27 mouse cellular contexts compared by ENCODE assay signal in the genomic region with DNA sequence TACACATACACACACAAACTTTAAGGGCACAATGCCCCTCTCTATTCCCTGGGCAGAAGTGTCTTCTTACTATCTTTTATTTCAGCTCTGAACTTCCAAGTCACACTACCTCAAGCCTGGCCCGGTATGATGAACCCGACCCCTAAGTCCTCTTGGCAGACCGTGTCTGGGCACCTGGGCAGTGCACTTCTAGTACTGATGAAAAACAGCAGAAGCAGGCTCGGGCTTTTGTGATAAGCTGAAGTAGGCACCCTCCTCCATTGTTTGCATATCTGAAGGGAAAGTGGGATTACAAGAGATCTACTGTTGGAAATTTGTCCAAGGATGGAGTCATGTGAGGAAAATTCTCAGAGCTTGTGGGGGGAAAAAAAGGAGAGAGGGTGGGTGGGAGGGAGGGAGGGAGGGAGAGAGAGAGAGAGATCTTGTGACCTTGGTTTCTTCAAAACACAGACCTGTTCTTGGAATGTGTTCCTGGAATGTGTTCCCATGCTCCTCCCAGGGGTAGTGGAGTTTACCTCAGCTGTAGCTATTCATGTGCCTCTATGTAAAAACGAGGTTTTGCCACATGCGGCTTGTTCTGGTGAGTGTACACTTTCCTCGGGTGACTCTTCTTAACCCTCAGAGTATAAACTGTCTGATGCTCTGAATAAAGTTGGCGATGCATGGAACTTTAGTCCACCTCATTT. TPM values are rescaled to one million over a fixed set of nuclear protein-coding genes. Genes with fewer than 3 reads are reported as not detected.
DNase-seq lines count a peak whose midpoint lies in the region; ATAC-seq and TF ChIP-seq lines count a peak whose summit lies in the region.
"Had no signal": no experiment of that assay in that cellular context is flagged by ENCODE, and none has a peak within 500 bp of the region (broad histone marks: within the 10 kb centered on the region; RNA-seq: fewer than 3 reads in every experiment).

No protein-coding gene starts in this region.

- H3K4me3 ChIP-seq in kidney, adult 2 months (ENCODE audit: insufficient read depth, low read depth, low read length) = no peak overlapping the region
- H3K4me3 ChIP-seq in lung, embryonic 16.5 days (ENCODE audit: low read length) = no peak overlapping the region
- H3K4me3 ChIP-seq in heart, embryonic 12.5 days = no peak overlapping the region
- H3K4me3 ChIP-seq: embryonic facial prominence, embryonic 10.5 days; embryonic facial prominence, embryonic 15.5 days; forebrain, embryonic 12.5 days; hindbrain, embryonic 12.5 days; layer of hippocampus, adult 2 months; left cerebral cortex, adult 2 months; liver, embryonic 12.5 days; midbrain, embryonic 12.5 days; neural tube, embryonic 13.5 days; stomach, embryonic 15.5 days had no signal

- WGBS in kidney, adult 2 months = 63% methylated on average over 8 of the region's 8 CpGs
- 57% methylated on average over 8 of the region's 8 CpGs for WGBS in lung, embryonic 16.5 days
- WGBS in heart, embryonic 12.5 days = 54% methylated on average over 8 of the region's 8 CpGs

- H3K36me3 ChIP-seq in kidney, adult 2 months (ENCODE audit: control insufficient read depth, insufficient read depth, low read length) = no peaks in the 10 kb centered on the region
- no peaks in the 10 kb centered on the region for H3K36me3 ChIP-seq in lung, embryonic 16.5 days (ENCODE audit: control insufficient read depth, insufficient read depth, low read length)
- H3K36me3 ChIP-seq in heart, embryonic 12.5 days = no peaks in the 10 kb centered on the region
- H3K36me3 ChIP-seq: embryonic facial prominence, embryonic 10.5 days; embryonic facial prominence, embryonic 15.5 days; forebrain, embryonic 12.5 days; hindbrain, embryonic 12.5 days; liver, embryonic 12.5 days; midbrain, embryonic 12.5 days; neural tube, embryonic 13.5 days; stomach, embryonic 15.5 days had no signal

- no peak overlapping the region for H3K4me2 ChIP-seq in lung, embryonic 16.5 days (ENCODE audit: low read depth, low read length)
- H3K4me2 ChIP-seq in heart, embryonic 12.5 days = no peak overlapping the region
- H3K4me2 ChIP-seq: embryonic facial prominence, embryonic 15.5 days; forebrain, embryonic 12.5 days; hindbrain, embryonic 12.5 days; liver, embryonic 12.5 days; midbrain, embryonic 12.5 days; neural tube, embryonic 13.5 days; stomach, embryonic 15.5 days had no signal

- H3K4me1 ChIP-seq in kidney, adult 2 months (ENCODE audit: control insufficient read depth, insufficient read depth, low read length) = no peaks in the 10 kb centered on the region
- peaks cover 6% of the 10 kb centered on the region for H3K4me1 ChIP-seq in lung, embryonic 16.5 days (replicated peaks; ENCODE audit: control insufficient read depth, insufficient read depth, low read length)
- peaks cover 6% of the 10 kb centered on the region for H3K4me1 ChIP-seq in heart, embryonic 12.5 days (replicated peaks)
- H3K4me1 ChIP-seq: embryonic facial prominence, embryonic 10.5 days; embryonic facial prominence, embryonic 15.5 days; forebrain, embryonic 12.5 days; hindbrain, embryonic 12.5 days; midbrain, embryonic 12.5 days had no signal

- no peak for TF ChIP-seq POLR2A in kidney, adult 2 months (IDR thresholded peaks at IDR 0.05; ENCODE audit: low read depth, low read length)

- H3K27ac ChIP-seq in kidney, adult 2 months (ENCODE audit: insufficient read depth, low read depth, low read length) = no peak overlapping the region
- peak overlapping the region; percentile 63 for H3K27ac ChIP-seq in lung, embryonic 16.5 days (ENCODE audit: low read length)
- no peak overlapping the region for H3K27ac ChIP-seq in heart, embryonic 12.5 days (ENCODE audit: poor library complexity, severe bottlenecking)
- H3K27ac ChIP-seq: embryonic facial prominence, embryonic 10.5 days; embryonic facial prominence, embryonic 15.5 days; forebrain, embryonic 12.5 days; hindbrain, embryonic 12.5 days; hindbrain, postnatal 0 days; layer of hippocampus, adult 2 months; left cerebral cortex, adult 2 months; liver, embryonic 12.5 days; midbrain, embryonic 12.5 days; neural tube, embryonic 13.5 days; stomach, embryonic 15.5 days had no signal

- no peak for TF ChIP-seq CTCF in kidney, adult 2 months (conservative IDR thresholded peaks at IDR 0.05; ENCODE audit: insufficient read depth, insufficient read length, low read depth, low read length)

- DNase-seq in kidney, adult 2 months = peak; percentile 20
- DNase-seq in kidney, postnatal 10 days = no peak
- DNase-seq in lung, postnatal 14 days = no peak
- peak; percentile 56 for DNase-seq in ZHBTc4 (ENCODE audit: low read depth, low spot score)
- no peak for DNase-seq in left cerebral cortex, postnatal 10 days (ENCODE audit: extremely low spot score in 1 of 2, low spot score in 2 of 2)
- DNase-seq: cerebellum, adult 8-10 months; cerebellum, postnatal 25 days; forebrain, postnatal 0 days; heart, postnatal 36 days; kidney, postnatal 36 days; left cerebral cortex, postnatal 4 days; liver, postnatal 0 days; thymus, postnatal 14 days had no signal

- no peaks in the 10 kb centered on the region for H3K27me3 ChIP-seq in kidney, adult 2 months (replicated peaks; ENCODE audit: control insufficient read depth, insufficient read depth, low read length)
- no peaks in the 10 kb centered on the region for H3K27me3 ChIP-seq in lung, embryonic 16.5 days (ENCODE audit: control insufficient read depth, insufficient read depth, low read depth, low read length)
- H3K27me3 ChIP-seq in heart, embryonic 12.5 days (replicated peaks) = no peaks in the 10 kb centered on the region
- H3K27me3 ChIP-seq: embryonic facial prominence, embryonic 15.5 days; hindbrain, embryonic 12.5 days; midbrain, embryonic 12.5 days; neural tube, embryonic 13.5 days; stomach, embryonic 15.5 days had no signal

- peak; percentile 69; the same call in 1 of the 2 replicates for ATAC-seq in lung, embryonic 16.5 days (ENCODE audit: low read depth)
- ATAC-seq in heart, embryonic 12.5 days (ENCODE audit: insufficient number of reproducible peaks, low FRiP score) = no peak
- ATAC-seq: forebrain, postnatal 0 days; hindbrain, postnatal 0 days; intestine, embryonic 16.5 days; liver, embryonic 12.5 days had no signal

- H3K9me3 ChIP-seq in lung, embryonic 16.5 days (ENCODE audit: control insufficient read depth, low read length) = no peaks in the 10 kb centered on the region
- 0 out of 2 replicates have a peak, but pooled peaks cover 5% of the 10 kb centered on the region for H3K9me3 ChIP-seq in heart, embryonic 12.5 days (replicated peaks)
- H3K9me3 ChIP-seq: embryonic facial prominence, embryonic 10.5 days; embryonic facial prominence, embryonic 15.5 days; hindbrain, embryonic 12.5 days; liver, embryonic 12.5 days; midbrain, embryonic 12.5 days; neural tube, embryonic 13.5 days; stomach, embryonic 15.5 days had no signal

- intact Hi-C loops in left cerebral cortex, postnatal 10 days (cut with DNase I) = no loop called here

- no peak overlapping the region for H3K9ac ChIP-seq in lung, embryonic 16.5 days (ENCODE audit: low read length)
- H3K9ac ChIP-seq in heart, embryonic 12.5 days = no peak overlapping the region
- H3K9ac ChIP-seq: embryonic facial prominence, embryonic 15.5 days; forebrain, embryonic 12.5 days; forebrain, postnatal 0 days; hindbrain, embryonic 12.5 days; liver, embryonic 12.5 days; liver, postnatal 0 days; midbrain, embryonic 12.5 days; neural tube, embryonic 13.5 days; stomach, embryonic 15.5 days had no signal

RNA-seq across cellular contexts. Expression of a gene that starts 29.1 kb away (rescaled TPM):
- 556 and 574 TPM in 2 replicates for polyA plus RNA-seq in kidney, adult 2 months (2012; rRNA removed)
- 506 and 518 TPM in 2 replicates for polyA plus RNA-seq in lung, embryonic 16.5 days (2015; fragmentation: Nextera tagmentation; extraction: Ambion mirVana)
- 100 to 1,000 TPM; 480 to 510 TPM for total RNA-seq in left cerebral cortex, postnatal 10 days (2021)
- polyA plus RNA-seq in heart, embryonic 12.5 days (2016; fragmentation: Nextera tagmentation; extraction: Ambion mirVana) = 344 and 358 TPM in 2 replicates

RNA-seq across cellular contexts. Expression of a gene that starts 39.7 kb away (rescaled TPM):
- polyA plus RNA-seq in kidney, adult 2 months (2012; rRNA removed) = 4.1 and 4.9 TPM in 2 replicates
- 4.6 and 4.8 TPM in 2 replicates for polyA plus RNA-seq in lung, embryonic 16.5 days (2015; fragmentation: Nextera tagmentation; extraction: Ambion mirVana)
- total RNA-seq in left cerebral cortex, postnatal 10 days (2021) = 10 to 100 TPM; 17.3 to 17.6 TPM
- 5.4 and 5.7 TPM in 2 replicates for polyA plus RNA-seq in heart, embryonic 12.5 days (2016; fragmentation: Nextera tagmentation; extraction: Ambion mirVana)

Comparison
In these comparisons a context has a peak if more than half of its experiments do, and no peak if none do; other contexts are left out.
1. DNase-seq: peak in kidney, adult 2 months (single experiment) and ZHBTc4 (single experiment); none in kidney, postnatal 10 days (single experiment), lung, postnatal 14 days (single experiment) and left cerebral cortex, postnatal 10 days (0 of 2).